Mouse (Mus musculus): ENCODE results near the gene Sdhaf1. TPM values are rescaled to one million over a fixed set of nuclear protein-coding genes. Genes with fewer than 3 reads are reported as not detected.

The Sdhaf1 gene
- polyA plus RNA-seq, 1 experiment from 2014 or later, result 15.8 TPM

DNA sequence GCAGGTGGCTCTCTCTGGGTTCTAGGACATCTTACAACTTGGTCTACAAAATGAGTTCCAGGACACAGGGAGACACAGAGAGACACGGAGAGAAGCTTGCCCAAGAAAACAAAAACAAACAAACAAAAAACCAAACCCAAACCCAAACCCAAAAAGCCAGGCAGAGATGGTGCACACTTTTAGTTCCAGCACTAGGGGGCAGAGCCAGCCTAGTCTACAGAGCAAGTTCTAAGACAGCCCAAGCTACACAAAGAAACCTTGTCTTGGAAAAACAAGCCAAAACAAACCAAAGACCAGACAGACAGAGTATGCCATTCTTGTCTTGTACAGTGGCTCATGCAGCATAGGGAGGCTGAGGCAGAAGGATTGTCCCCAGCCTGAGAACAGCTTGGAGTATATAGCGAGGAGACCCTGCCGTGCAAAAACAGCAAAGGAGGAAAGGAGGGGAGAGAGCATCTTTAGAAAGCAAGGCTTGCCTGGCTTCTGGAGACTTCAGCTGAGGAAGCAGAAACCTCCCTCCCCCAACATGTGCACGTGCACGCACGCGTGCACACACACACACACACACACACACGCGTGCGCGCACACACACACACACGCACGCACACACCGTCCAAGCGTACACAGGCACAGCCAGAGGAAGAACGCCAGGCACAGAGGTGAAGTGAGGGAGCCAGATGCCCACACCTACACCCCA, 17.5 kb downstream of the Sdhaf1 start:
- no peak overlapping the region for H3K9ac ChIP-seq (ENCODE audit: low read length)
- H3K36me3 ChIP-seq (ENCODE audit: control insufficient read depth, insufficient read depth, low read length), result peaks cover 4% of the 10 kb centered on the region
- H3K4me2 ChIP-seq (ENCODE audit: low read depth, low read length), result no peak overlapping the region
- H3K4me1 ChIP-seq (replicated peaks; ENCODE audit: control insufficient read depth, insufficient read depth, low read length), result peaks cover 11% of the 10 kb centered on the region; the same call in 1 of the 2 replicates
- H3K9me3 ChIP-seq (ENCODE audit: control insufficient read depth, low read length), result no peaks in the 10 kb centered on the region
- WGBS, result 86% methylated on average over 16 of the region's 16 CpGs
- ATAC-seq (ENCODE audit: low read depth), result no peak
- H3K27me3 ChIP-seq (ENCODE audit: control insufficient read depth, insufficient read depth, low read depth, low read length), result no peaks in the 10 kb centered on the region
- H3K27ac ChIP-seq (ENCODE audit: low read length), result no peak overlapping the region
- H3K4me3 ChIP-seq (ENCODE audit: low read length), result no peak overlapping the region

DNA sequence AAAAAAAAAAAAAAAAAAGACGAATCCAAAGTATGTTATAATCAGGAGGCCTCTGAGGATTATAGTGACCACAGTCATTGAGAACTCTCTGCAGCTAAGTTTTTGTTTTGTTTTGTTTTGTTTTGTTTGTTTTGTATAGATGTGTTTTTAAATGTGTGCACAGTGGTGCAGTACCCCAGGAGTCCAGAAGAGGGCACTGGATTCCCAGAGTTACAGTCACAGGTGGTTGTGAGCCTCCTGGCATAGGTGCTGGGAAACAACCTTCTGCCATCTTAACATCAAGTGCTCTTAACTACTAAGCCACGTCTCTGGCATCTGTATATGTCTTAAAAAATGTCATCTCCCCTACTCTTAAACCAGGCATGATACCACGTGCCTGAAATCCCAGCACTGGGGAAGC, 22.8 kb downstream of the Sdhaf1 start:
- Histone ChIP-seq H3K36me3 (ENCODE audit: control insufficient read depth, insufficient read depth, low read length) (peaks cover 4% of the 10 kb centered on the region), H3K4me1 (replicated peaks; ENCODE audit: control insufficient read depth, insufficient read depth, low read length) (no peaks in the 10 kb centered on the region), H3K4me3 (ENCODE audit: low read length) (no peak overlapping the region), H3K9ac (ENCODE audit: low read length) (no peak overlapping the region), H3K9me3 (ENCODE audit: control insufficient read depth, low read length) (no peaks in the 10 kb centered on the region), H3K4me2 (ENCODE audit: low read depth, low read length) (no peak overlapping the region), H3K27ac (ENCODE audit: low read length) (no peak overlapping the region), H3K27me3 (ENCODE audit: control insufficient read depth, insufficient read depth, low read depth, low read length) (no peaks in the 10 kb centered on the region)
- WGBS, result 43% methylated on average over 3 of the region's 3 CpGs
- no peak for ATAC-seq (ENCODE audit: low read depth)

DNA sequence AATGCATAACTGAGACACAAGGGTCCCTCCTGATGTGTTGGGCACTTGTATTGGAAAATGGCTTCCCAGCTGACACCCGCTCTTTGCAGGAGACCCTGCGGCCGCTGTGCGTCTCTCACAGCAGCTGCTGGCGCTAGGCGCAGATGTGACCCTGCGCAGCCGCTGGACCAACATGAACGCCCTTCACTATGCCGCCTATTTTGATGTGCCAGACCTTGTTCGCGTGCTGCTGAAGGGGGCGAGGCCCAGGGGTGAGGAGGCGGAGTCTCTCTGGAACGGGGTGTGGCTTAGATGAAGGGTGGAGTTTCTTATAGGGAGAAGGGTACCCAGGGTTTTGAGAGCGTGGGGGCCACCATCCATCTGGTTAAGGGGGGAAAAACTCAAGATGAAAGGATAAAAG, 26.4 kb downstream of the Sdhaf1 start:
- Histone ChIP-seq H3K27me3 (ENCODE audit: control insufficient read depth, insufficient read depth, low read depth, low read length) (no peaks in the 10 kb centered on the region), H3K4me3 (ENCODE audit: low read length) (no peak overlapping the region), H3K4me1 (replicated peaks; ENCODE audit: control insufficient read depth, insufficient read depth, low read length) (no peaks in the 10 kb centered on the region; the same call in 1 of the 2 replicates), H3K9me3 (ENCODE audit: control insufficient read depth, low read length) (no peaks in the 10 kb centered on the region), H3K4me2 (ENCODE audit: low read depth, low read length) (no peak overlapping the region), H3K9ac (ENCODE audit: low read length) (no peak overlapping the region), H3K36me3 (ENCODE audit: control insufficient read depth, insufficient read depth, low read length) (no peaks in the 10 kb centered on the region; the same call in 1 of the 2 replicates), H3K27ac (ENCODE audit: low read length) (no peak overlapping the region)
- no peak for ATAC-seq (ENCODE audit: low read depth)
- 75% methylated on average over 16 of the region's 16 CpGs for WGBS

DNA sequence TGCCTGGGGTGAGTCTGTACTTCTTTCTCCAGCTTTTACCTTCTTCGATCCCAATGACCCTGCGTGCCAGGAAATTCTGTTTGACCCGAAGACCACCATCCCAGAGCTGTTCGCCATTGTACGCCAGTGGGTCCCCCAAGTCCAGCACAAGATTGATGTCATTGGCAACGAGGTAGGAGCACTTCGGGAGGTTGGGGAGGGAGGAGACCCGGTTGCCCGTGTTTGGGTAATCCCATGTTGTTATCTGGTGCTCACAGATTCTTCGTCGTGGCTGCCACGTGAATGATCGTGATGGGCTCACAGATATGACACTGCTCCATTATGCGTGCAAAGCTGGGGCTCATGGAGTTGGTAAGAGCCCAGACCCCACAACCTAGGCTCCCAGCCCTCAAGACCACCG, 26.9 kb downstream of the Sdhaf1 start:
- no peaks in the 10 kb centered on the region; the same call in 1 of the 2 replicates for H3K4me1 ChIP-seq (replicated peaks; ENCODE audit: control insufficient read depth, insufficient read depth, low read length)
- H3K4me2 ChIP-seq (ENCODE audit: low read depth, low read length), result no peak overlapping the region
- 85% methylated on average over 15 of the region's 15 CpGs for WGBS
- ATAC-seq (ENCODE audit: low read depth), result no peak
- no peak overlapping the region for H3K4me3 ChIP-seq (ENCODE audit: low read length)
- H3K27ac ChIP-seq (ENCODE audit: low read length), result no peak overlapping the region
- H3K36me3 ChIP-seq (ENCODE audit: control insufficient read depth, insufficient read depth, low read length), result no peaks in the 10 kb centered on the region; the same call in 1 of the 2 replicates
- no peaks in the 10 kb centered on the region for H3K27me3 ChIP-seq (ENCODE audit: control insufficient read depth, insufficient read depth, low read depth, low read length)
- H3K9me3 ChIP-seq (ENCODE audit: control insufficient read depth, low read length), result no peaks in the 10 kb centered on the region
- H3K9ac ChIP-seq (ENCODE audit: low read length), result no peak overlapping the region

DNA sequence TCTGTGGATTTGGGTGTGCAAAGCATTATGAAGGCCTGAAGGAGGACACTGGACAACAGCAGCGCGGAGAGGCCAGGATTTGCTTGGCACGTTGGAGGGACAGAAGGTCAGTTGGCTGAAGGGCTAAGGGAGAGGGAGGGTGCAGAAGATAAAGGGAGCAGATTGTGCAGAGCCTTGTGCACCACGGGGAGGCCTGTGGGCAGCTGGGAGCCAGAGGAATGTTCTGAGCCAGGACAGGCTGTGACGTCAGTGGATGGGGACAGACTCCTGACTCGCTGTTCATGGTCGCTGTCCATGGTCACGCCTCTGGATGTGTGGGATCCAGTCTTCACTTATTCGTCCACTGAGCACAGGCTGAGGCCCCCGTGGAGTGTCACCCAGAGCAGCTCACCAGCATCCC, 28.6 kb downstream of the Sdhaf1 start:
- no peaks in the 10 kb centered on the region for H3K9me3 ChIP-seq (ENCODE audit: control insufficient read depth, low read length)
- H3K27ac ChIP-seq (ENCODE audit: low read length), result no peak overlapping the region
- WGBS, result 48% methylated on average over 10 of the region's 10 CpGs
- H3K27me3 ChIP-seq (ENCODE audit: control insufficient read depth, insufficient read depth, low read depth, low read length), result no peaks in the 10 kb centered on the region
- H3K36me3 ChIP-seq (ENCODE audit: control insufficient read depth, insufficient read depth, low read length), result no peaks in the 10 kb centered on the region
- no peaks in the 10 kb centered on the region; the same call in 1 of the 2 replicates for H3K4me1 ChIP-seq (replicated peaks; ENCODE audit: control insufficient read depth, insufficient read depth, low read length)
- H3K4me2 ChIP-seq (ENCODE audit: low read depth, low read length), result no peak overlapping the region
- no peak overlapping the region for H3K4me3 ChIP-seq (ENCODE audit: low read length)
- no peak for ATAC-seq (ENCODE audit: low read depth)
- H3K9ac ChIP-seq (ENCODE audit: low read length), result no peak overlapping the region

DNA sequence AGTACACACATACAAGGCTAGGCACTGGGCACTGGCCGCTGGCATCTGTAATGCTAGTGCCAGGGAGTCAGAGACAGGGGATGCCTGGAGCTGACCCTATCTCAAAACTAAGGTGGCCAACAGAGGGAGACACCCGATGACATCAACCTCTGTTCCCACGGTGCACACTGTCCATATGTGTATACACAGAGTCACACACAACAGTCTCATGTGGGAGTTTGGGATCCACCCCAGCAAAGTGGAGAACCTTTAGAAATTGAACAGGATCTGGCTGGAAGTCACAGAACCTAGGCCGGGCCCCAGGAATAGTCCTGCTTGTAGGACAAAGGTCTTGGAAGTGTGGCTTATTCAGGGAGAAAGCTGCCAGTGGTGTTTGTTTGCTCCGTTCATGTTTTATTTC, 29.4 kb downstream of the Sdhaf1 start:
- H3K9me3 ChIP-seq (ENCODE audit: control insufficient read depth, low read length), result no peaks in the 10 kb centered on the region
- H3K4me2 ChIP-seq (ENCODE audit: low read depth, low read length), result no peak overlapping the region
- no peak overlapping the region for H3K27ac ChIP-seq (ENCODE audit: low read length)
- ATAC-seq (ENCODE audit: low read depth), result no peak
- H3K4me3 ChIP-seq (ENCODE audit: low read length), result no peak overlapping the region
- no peak overlapping the region for H3K9ac ChIP-seq (ENCODE audit: low read length)
- H3K36me3 ChIP-seq (ENCODE audit: control insufficient read depth, insufficient read depth, low read length), result no peaks in the 10 kb centered on the region
- H3K4me1 ChIP-seq (replicated peaks; ENCODE audit: control insufficient read depth, insufficient read depth, low read length), result no peaks in the 10 kb centered on the region; the same call in 1 of the 2 replicates
- H3K27me3 ChIP-seq (ENCODE audit: control insufficient read depth, insufficient read depth, low read depth, low read length), result no peaks in the 10 kb centered on the region
- 81% methylated on average over 5 of the region's 5 CpGs for WGBS

DNA sequence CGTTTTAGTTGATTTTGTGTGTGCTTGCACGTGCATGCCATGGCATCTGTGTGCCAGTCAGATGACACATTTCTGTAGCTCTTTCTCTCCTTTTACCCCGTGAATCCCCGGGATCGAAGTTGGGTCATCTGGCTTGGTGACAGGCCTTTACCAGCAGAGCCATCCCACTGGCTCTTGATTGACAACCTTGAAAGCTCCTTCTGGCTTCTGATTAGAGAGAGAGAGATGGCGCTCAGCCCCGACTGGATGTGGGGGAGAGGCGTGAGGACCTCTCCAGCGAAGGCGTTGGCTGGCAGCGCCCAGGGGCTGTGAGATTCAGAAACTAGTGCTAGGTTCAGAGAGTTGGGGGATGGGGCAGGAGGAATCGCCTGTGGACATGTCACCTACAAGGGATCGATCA, 29.9 kb downstream of the Sdhaf1 start:
- no peak for ATAC-seq (ENCODE audit: low read depth)
- H3K4me1 ChIP-seq (replicated peaks; ENCODE audit: control insufficient read depth, insufficient read depth, low read length), result no peaks in the 10 kb centered on the region; the same call in 1 of the 2 replicates
- no peak overlapping the region for H3K27ac ChIP-seq (ENCODE audit: low read length)
- H3K36me3 ChIP-seq (ENCODE audit: control insufficient read depth, insufficient read depth, low read length), result no peaks in the 10 kb centered on the region
- WGBS, result 76% methylated on average over 13 of the region's 13 CpGs
- H3K9me3 ChIP-seq (ENCODE audit: control insufficient read depth, low read length), result no peaks in the 10 kb centered on the region
- no peak overlapping the region for H3K4me3 ChIP-seq (ENCODE audit: low read length)
- H3K4me2 ChIP-seq (ENCODE audit: low read depth, low read length), result no peak overlapping the region
- no peak overlapping the region for H3K9ac ChIP-seq (ENCODE audit: low read length)
- H3K27me3 ChIP-seq (ENCODE audit: control insufficient read depth, insufficient read depth, low read depth, low read length), result no peaks in the 10 kb centered on the region

DNA sequence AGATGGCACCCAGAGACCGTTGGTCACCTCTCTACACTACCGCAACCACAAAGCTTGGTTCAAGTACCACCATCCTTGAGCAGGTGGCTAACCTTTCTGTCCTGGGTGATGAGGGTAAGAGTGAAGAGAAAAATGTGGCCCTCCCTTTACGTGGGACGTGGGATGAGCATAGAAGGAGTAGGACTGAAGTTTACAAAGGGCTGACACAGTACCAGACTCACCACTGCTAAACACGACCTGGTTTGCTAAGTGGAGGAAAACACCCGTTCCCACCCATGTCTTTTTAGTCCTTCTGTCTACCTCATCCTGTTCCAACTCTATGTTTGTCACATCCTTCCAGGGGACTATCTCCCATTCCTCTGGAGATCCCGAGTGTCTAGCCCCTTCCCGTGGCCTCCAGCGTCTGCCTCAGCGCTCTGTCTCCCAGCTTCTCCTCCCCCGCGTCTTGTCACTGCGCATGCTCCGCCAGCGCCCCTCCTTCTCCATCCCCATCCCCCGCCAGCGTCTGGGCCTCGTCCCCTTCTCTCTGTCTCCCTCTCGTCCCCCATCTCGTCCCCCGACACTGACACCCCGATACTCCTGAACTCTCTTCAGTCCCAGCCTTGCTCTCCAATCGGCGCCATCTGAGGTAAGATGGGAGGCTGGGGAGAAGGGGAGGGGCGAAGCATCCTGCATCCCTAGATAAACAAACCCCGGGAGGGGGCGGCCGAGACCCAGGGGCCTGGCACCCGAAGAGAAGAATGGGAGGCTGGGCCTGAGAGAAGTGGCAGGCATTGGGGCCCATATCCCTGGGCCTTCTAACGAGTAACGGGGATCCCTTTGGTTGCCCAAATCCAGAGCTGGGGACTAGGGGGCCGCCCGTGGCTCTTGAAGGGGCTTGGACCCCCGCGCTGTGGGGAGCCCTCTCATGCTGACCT, 32.2 kb downstream of the Sdhaf1 start, which contains the start of gene Clip3:
TSS of gene Clip3 (plus strand) at position 514 of the 917 bp plus-strand sequence.
- ATAC-seq (ENCODE audit: low read depth), result peak; percentile 83
- Histone ChIP-seq H3K9ac (ENCODE audit: low read length) (peak within 1 kb of the TSS; percentile 70), H3K27me3 (ENCODE audit: control insufficient read depth, insufficient read depth, low read depth, low read length) (no peaks in the 10 kb centered on the region), H3K36me3 (ENCODE audit: control insufficient read depth, insufficient read depth, low read length) (no peaks in the 10 kb centered on the region), H3K27ac (ENCODE audit: low read length) (no peak within 1 kb of the TSS), H3K4me1 (replicated peaks; ENCODE audit: control insufficient read depth, insufficient read depth, low read length) (no peaks in the 10 kb centered on the region; the same call in 1 of the 2 replicates), H3K9me3 (ENCODE audit: control insufficient read depth, low read length) (no peaks in the 10 kb centered on the region), H3K4me2 (ENCODE audit: low read depth, low read length) (peak within 1 kb of the TSS; percentile 63), H3K4me3 (ENCODE audit: low read length) (peak within 1 kb of the TSS; percentile 61)
- WGBS, result 6% methylated on average over 35 of the region's 35 CpGs

DNA sequence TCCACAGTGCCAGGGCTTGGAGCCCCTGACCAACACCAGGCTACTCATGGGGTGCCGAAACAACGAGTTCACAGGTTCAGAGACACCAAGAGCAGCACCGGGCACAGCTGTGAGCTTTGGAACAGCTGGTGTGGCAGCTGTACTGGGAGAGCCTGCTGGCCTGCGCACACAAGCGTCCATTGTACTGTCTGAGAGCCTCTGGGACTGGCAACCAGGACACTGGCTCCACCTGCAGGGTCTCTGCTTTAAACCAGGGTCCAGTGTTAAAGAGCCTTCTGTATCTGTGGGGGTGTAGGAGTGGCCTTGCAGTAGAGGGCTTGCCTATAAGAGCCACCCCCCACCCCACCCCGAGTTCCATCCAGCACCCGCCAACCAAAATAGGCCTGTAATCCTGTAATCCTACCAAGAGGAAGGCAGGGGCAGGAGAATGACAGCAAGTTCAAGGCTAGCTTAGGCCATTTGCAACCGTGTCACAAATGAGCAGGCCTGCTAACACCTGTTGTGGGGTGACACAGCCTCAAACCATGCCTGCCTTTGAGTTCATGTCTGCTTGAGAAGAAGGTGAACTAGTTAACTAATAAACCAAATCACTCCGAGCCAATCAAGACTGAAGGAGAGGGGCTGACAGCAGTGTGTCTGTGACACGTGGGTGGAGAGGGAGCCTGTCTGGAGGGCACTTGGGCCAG, 33.8 kb downstream of the Sdhaf1 start:
- Histone ChIP-seq H3K9me3 (ENCODE audit: control insufficient read depth, low read length) (no peaks in the 10 kb centered on the region), H3K27ac (ENCODE audit: low read length) (no peak overlapping the region), H3K4me3 (ENCODE audit: low read length) (no peak overlapping the region), H3K9ac (ENCODE audit: low read length) (no peak overlapping the region), H3K27me3 (ENCODE audit: control insufficient read depth, insufficient read depth, low read depth, low read length) (no peaks in the 10 kb centered on the region), H3K4me1 (replicated peaks; ENCODE audit: control insufficient read depth, insufficient read depth, low read length) (no peaks in the 10 kb centered on the region; the same call in 1 of the 2 replicates), H3K4me2 (ENCODE audit: low read depth, low read length) (no peak overlapping the region), H3K36me3 (ENCODE audit: control insufficient read depth, insufficient read depth, low read length) (no peaks in the 10 kb centered on the region)
- no peak for ATAC-seq (ENCODE audit: low read depth)
- WGBS, result 56% methylated on average over 10 of the region's 10 CpGs

Data from lung, embryonic 16.5 days (tissue).